Mouse (Mus musculus) neural tube, embryonic 12.5 days (tissue): Measurements from ENCODE around the gene Proser3. TPM values are rescaled to one million over a fixed set of nuclear protein-coding genes. Genes with fewer than 3 reads are reported as not detected.
"Not testable (repeated sequence)": the region's sequence is repeated elsewhere in the genome, so short reads cannot be mapped to it uniquely, and the experiment has no call there.

ENCODE experiments used
- ATAC-seq: fragments of 200-750 bp; cut with Nextera tagmentation; 2 replicates; pipeline ENCODE4 v1.8.0; 2017; ENCODE audit warnings: low read depth, mild to moderate bottlenecking, moderate TSS enrichment, moderate library complexity; ENCODE audit not compliant: low FRiP score
- H3K27ac ChIP-seq: fragments of 300-500 bp; sonication (generic); 2 replicates; pipeline ENCODE4 v1.5.1; 2016
- H3K27me3 ChIP-seq: fragments of 300-500 bp; sonication (generic); replicated peaks from 2 replicates; pipeline ENCODE4 v1.6.1; 2016; ENCODE audit warnings: mild to moderate bottlenecking
- H3K36me3 ChIP-seq: fragments of 300-500 bp; sonication (generic); 2 replicates; pipeline ENCODE4 v1.6.1; 2016; ENCODE audit warnings: mild to moderate bottlenecking
- H3K4me1 ChIP-seq: fragments of 300-500 bp; sonication (generic); 2 replicates; pipeline ENCODE4 v1.6.1; 2016
- H3K4me2 ChIP-seq: fragments of 300-500 bp; sonication (generic); replicated peaks from 2 replicates; pipeline ENCODE4 v1.6.1; 2016; ENCODE audit warnings: mild to moderate bottlenecking
- H3K4me3 ChIP-seq: fragments of 300-500 bp; sonication (generic); 2 replicates; pipeline ENCODE4 v1.5.1; 2016
- H3K9ac ChIP-seq: fragments of 300-500 bp; sonication (generic); 2 replicates; pipeline ENCODE4 v1.6.1; 2016; ENCODE audit warnings: mild to moderate bottlenecking
- H3K9me3 ChIP-seq: fragments of 300-500 bp; sonication (generic); 2 replicates; pipeline ENCODE4 v1.6.1; 2016; ENCODE audit warnings: mild to moderate bottlenecking
- WGBS: fragments of 180-500 bp; shearing (Covaris S2); methylation state at CpG from one replicate; pipeline ENCODE4 v1.1.7; 2016; 5-methylcytosine and 5-hydroxymethylcytosine counted together
- polyA plus RNA-seq: library from polyadenylated mRNA; unstranded; fragments of >200 nt; fragmentation: Nextera tagmentation; extraction: Ambion mirVana; gene quantifications from 2 replicates; pipeline ENCODE4 v1.2.1, GENCODE M21; 2016

Gene Proser3
- polyA plus RNA-seq, 1 experiment from 2014 or later, result 9.7 TPM

- WGBS, result 76% methylated on average over 14 of the region's 14 CpGs
- Histone ChIP-seq H3K36me3 (peaks cover 99% of the 10 kb centered on the region), H3K4me2 (0 out of 2 replicates have a peak overlapping the region, but pooled peaks have one; percentile 12), H3K9me3 (no peaks in the 10 kb centered on the region), H3K4me1 (peaks cover 23% of the 10 kb centered on the region), H3K9ac (0 out of 2 replicates have a peak overlapping the region, but pooled peaks have one; percentile 26), H3K27ac (no peak overlapping the region), H3K27me3 (no peaks in the 10 kb centered on the region), H3K4me3 (no peak overlapping the region)
- peak; percentile 36; the same call in 1 of the 2 replicates for ATAC-seq
These were observed 25.1 kb downstream of the Proser3 start for GRCm38 (mm10) chr7:30526981-30527380.

- Histone ChIP-seq H3K4me2 (0 out of 2 replicates have a peak overlapping the region, but pooled peaks have one; percentile 12), H3K9ac (peak overlapping the region; percentile 26; the same call in 1 of the 2 replicates), H3K4me3 (no peak overlapping the region), H3K36me3 (peaks cover 93% of the 10 kb centered on the region), H3K27me3 (no peaks in the 10 kb centered on the region), H3K9me3 (no peaks in the 10 kb centered on the region), H3K27ac (no peak overlapping the region), H3K4me1 (peaks cover 17% of the 10 kb centered on the region)
- no peak for ATAC-seq
- WGBS, result 27% methylated on average over 17 of the region's 17 CpGs
These were observed 25.7 kb downstream of the Proser3 start for GRCm38 (mm10) chr7:30526399-30526798.

GRCm38 (mm10) chr7:30525954-30526353, 26.1 kb downstream of the Proser3 start:
- 32% methylated on average over 10 of the region's 10 CpGs for WGBS
- no peak for ATAC-seq
- Histone ChIP-seq H3K9ac (peak overlapping the region; percentile 26; the same call in 1 of the 2 replicates), H3K9me3 (no peaks in the 10 kb centered on the region), H3K27ac (no peak overlapping the region), H3K4me3 (no peak overlapping the region), H3K27me3 (no peaks in the 10 kb centered on the region), H3K4me2 (0 out of 2 replicates have a peak overlapping the region, but pooled peaks have one; percentile 12), H3K4me1 (peaks cover 14% of the 10 kb centered on the region), H3K36me3 (peaks cover 89% of the 10 kb centered on the region)

GRCm38 (mm10) chr7:30524487-30524886, 27.6 kb downstream of the Proser3 start:
- H3K27me3 ChIP-seq, result no peaks in the 10 kb centered on the region
- WGBS, result 84% methylated on average over 6 of the region's 6 CpGs
- H3K4me2 ChIP-seq, result no peak overlapping the region
- no peak overlapping the region for H3K9ac ChIP-seq
- H3K9me3 ChIP-seq, result no peaks in the 10 kb centered on the region
- H3K4me1 ChIP-seq, result peaks cover 14% of the 10 kb centered on the region
- peaks cover 74% of the 10 kb centered on the region for H3K36me3 ChIP-seq
- no peak for ATAC-seq
- no peak overlapping the region for H3K27ac ChIP-seq
- no peak overlapping the region for H3K4me3 ChIP-seq

GRCm38 (mm10) chr7:30522871-30523270, 29.2 kb downstream of the Proser3 start:
- Histone ChIP-seq H3K9ac (no peak overlapping the region), H3K4me1 (peaks cover 14% of the 10 kb centered on the region), H3K27me3 (no peaks in the 10 kb centered on the region), H3K27ac (no peak overlapping the region), H3K9me3 (no peaks in the 10 kb centered on the region), H3K36me3 (peaks cover 58% of the 10 kb centered on the region), H3K4me2 (no peak overlapping the region), H3K4me3 (no peak overlapping the region)
- ATAC-seq, result no peak
- WGBS, result 77% methylated on average over 10 of the region's 10 CpGs

- peaks cover 38% of the 10 kb centered on the region for H3K36me3 ChIP-seq
- H3K4me3 ChIP-seq, result no peak overlapping the region
- no peak overlapping the region for H3K4me2 ChIP-seq
- H3K9ac ChIP-seq, result no peak overlapping the region
- 0 out of 2 replicates have a peak overlapping the region, but pooled peaks have one; percentile 27 for H3K27ac ChIP-seq
- 81% methylated on average over 5 of the region's 5 CpGs for WGBS
- H3K27me3 ChIP-seq, result no peaks in the 10 kb centered on the region
- peaks cover 5% of the 10 kb centered on the region; the same call in 1 of the 2 replicates for H3K4me1 ChIP-seq
- ATAC-seq, result no peak
- H3K9me3 ChIP-seq, result no peaks in the 10 kb centered on the region
These were observed 31.2 kb downstream of the Proser3 start for GRCm38 (mm10) chr7:30520856-30521255.

- no peak overlapping the region for H3K9ac ChIP-seq
- ATAC-seq, result no peak
- H3K9me3 ChIP-seq, result no peaks in the 10 kb centered on the region
These were observed 31.7 kb downstream of the Proser3 start for GRCm38 (mm10) chr7:30520396-30520795.

GRCm38 (mm10) chr7:30518325-30518724, 33.8 kb downstream of the Proser3 start:
- H3K4me2 ChIP-seq, result no peak overlapping the region
- H3K4me1 ChIP-seq, result no peaks in the 10 kb centered on the region
- ATAC-seq, result no peak
- H3K4me3 ChIP-seq, result no peak overlapping the region
- no peak overlapping the region for H3K27ac ChIP-seq
- WGBS, result 47% methylated on average over 8 of the region's 8 CpGs
- no peak overlapping the region for H3K9ac ChIP-seq
- peaks cover 13% of the 10 kb centered on the region for H3K36me3 ChIP-seq
- H3K27me3 ChIP-seq, result peaks cover 5% of the 10 kb centered on the region; the same call in 1 of the 2 replicates
- no peaks in the 10 kb centered on the region for H3K9me3 ChIP-seq

More at GRCm38 (mm10) chr7:30520396-30520795, 31.7 kb downstream of the Proser3 start:
- Histone ChIP-seq H3K4me3 (no peak overlapping the region), H3K27me3 (peaks cover 4% of the 10 kb centered on the region; the same call in 1 of the 2 replicates), H3K4me1 (peaks cover 5% of the 10 kb centered on the region; the same call in 1 of the 2 replicates), H3K4me2 (no peak overlapping the region), H3K36me3 (peaks cover 33% of the 10 kb centered on the region), H3K27ac (no peak overlapping the region)
- 72% methylated on average over 4 of the region's 4 CpGs for WGBS

GRCm38 (mm10) chr7:30515003-30515760, 36.9 kb downstream of the Proser3 start:
- Histone ChIP-seq H3K9me3 (no peaks in the 10 kb centered on the region), H3K27me3 (peaks cover 5% of the 10 kb centered on the region; the same call in 1 of the 2 replicates), H3K36me3 (no peaks in the 10 kb centered on the region), H3K4me3 (no peak overlapping the region), H3K9ac (no peak overlapping the region), H3K4me2 (no peak overlapping the region), H3K27ac (no peak overlapping the region), H3K4me1 (no peaks in the 10 kb centered on the region)
- WGBS, result 62% methylated on average over 24 of the region's 24 CpGs
- no peak for ATAC-seq

GRCm38 (mm10) chr7:30508061-30508460, 44.0 kb downstream of the Proser3 start:
- Histone ChIP-seq H3K4me1 (no peaks in the 10 kb centered on the region), H3K9ac (no peak overlapping the region), H3K9me3 (no peaks in the 10 kb centered on the region), H3K27me3 (no peaks in the 10 kb centered on the region), H3K4me2 (no peak overlapping the region), H3K27ac (no peak overlapping the region), H3K4me3 (no peak overlapping the region), H3K36me3 (no peaks in the 10 kb centered on the region)
- ATAC-seq, result no peak
- WGBS, result 79% methylated on average over 4 of the region's 4 CpGs

GRCm38 (mm10) chr7:30501159-30501558, 50.9 kb downstream of the Proser3 start:
- H3K27ac ChIP-seq, H3K4me3 ChIP-seq, H3K4me1 ChIP-seq, H3K4me2 ChIP-seq, H3K9ac ChIP-seq, H3K36me3 ChIP-seq, H3K27me3 ChIP-seq, ATAC-seq, H3K9me3 ChIP-seq: not testable (repeated sequence)
- WGBS, result 73% methylated on average over 5 of the region's 5 CpGs

- not testable (repeated sequence) for H3K4me3 ChIP-seq, H3K27ac ChIP-seq, H3K4me2 ChIP-seq, ATAC-seq, H3K27me3 ChIP-seq, H3K36me3 ChIP-seq, H3K4me1 ChIP-seq, H3K9me3 ChIP-seq, H3K9ac ChIP-seq
- WGBS, result 64% methylated on average over 5 of the region's 5 CpGs
These were observed 56.5 kb downstream of the Proser3 start for GRCm38 (mm10) chr7:30495506-30496042.
